Mouse (Mus musculus) spleen, embryonic (tissue): ENCODE data around the gene Abhd2.

Source experiments
- CTCF ChIA-PET: fragments of 350-600 bp; sonication (Branson Sonifier 250); formaldehyde crosslinking; loops from one replicate; lab custom pipeline; 2022; lab: Charles Lee

Abhd2 gene

GRCm38 (mm10) chr7:79318110-79318801 is 45.3 kb downstream of the Abhd2 start:
- CTCF ChIA-PET, result no interaction called here

- CTCF ChIA-PET, result no interaction called here
Measured at GRCm38 (mm10) chr7:79323855-79324254, 50.9 kb downstream of the Abhd2 start.

- CTCF ChIA-PET, result no interaction called here
Measured at GRCm38 (mm10) chr7:79328769-79329168, 55.8 kb downstream of the Abhd2 start.

DNA sequence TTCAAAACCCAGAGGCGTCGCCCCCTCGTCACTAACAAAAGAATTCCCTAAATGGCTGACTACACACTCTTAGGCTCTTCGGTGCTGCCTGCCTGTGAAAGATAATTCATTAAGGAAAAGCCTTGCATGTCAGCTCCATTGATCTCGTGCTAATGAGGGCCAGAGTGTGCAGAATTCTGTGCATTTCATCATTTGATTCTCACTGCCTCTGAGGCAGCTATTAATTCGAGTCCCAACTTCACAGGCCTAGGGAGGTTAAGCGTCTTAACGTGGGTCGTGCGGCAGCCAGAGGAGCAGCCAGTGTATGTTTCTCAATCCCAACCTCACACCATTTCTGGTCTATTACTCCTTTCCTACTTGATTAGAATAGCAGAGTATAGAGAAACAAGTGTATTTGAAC is 58.2 kb downstream of the Abhd2 start:
- CTCF ChIA-PET, result no interaction called here

DNA sequence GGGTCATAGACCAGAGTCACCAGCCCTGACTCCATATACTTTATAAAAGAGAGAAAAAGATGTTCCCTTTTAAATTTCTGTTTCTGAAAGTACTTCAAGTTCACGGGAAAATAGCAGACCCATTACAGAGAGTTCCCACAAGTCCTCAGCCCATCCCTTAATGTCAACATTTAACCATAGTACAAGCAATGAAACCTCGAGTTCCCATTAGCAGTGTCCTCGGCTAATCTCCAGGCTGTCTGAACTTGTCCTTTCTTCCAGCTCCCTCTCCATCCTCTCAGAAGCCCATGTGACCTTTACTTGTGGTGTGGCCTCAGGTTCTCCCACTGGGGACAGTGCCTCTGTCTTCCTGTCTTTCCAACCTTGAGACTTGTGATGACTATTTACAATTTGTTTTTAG is 60.4 kb downstream of the Abhd2 start:
- CTCF ChIA-PET, result no interaction called here

- CTCF ChIA-PET, result no interaction called here
Measured at GRCm38 (mm10) chr7:79336362-79336910, 63.4 kb downstream of the Abhd2 start.

DNA sequence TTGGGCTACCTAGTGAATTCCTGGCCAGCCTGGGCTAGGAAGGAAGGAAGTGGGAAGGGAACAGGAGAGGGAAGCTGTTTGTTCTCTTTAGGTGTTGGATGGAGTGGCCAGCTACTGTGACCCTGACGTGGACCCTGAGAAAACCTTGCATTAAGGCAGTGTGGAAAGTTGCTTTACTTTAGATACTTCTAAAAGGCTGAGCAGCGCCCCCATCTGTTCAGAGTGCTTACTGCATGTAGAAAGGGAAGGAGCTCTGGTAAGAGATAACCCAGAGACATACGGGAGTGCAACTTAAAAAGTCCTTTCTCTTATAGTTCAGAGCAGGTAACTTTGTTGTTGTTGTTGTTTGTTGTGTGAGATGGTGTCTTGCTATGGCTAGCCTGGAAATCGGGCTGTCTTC is 72.9 kb downstream of the Abhd2 start:
- CTCF ChIA-PET, result interaction anchor here (0.6 kb wide), 1 partner anchor 10 kb away, joined by 11 read pairs; no protein-coding TSS in a partner anchor

DNA sequence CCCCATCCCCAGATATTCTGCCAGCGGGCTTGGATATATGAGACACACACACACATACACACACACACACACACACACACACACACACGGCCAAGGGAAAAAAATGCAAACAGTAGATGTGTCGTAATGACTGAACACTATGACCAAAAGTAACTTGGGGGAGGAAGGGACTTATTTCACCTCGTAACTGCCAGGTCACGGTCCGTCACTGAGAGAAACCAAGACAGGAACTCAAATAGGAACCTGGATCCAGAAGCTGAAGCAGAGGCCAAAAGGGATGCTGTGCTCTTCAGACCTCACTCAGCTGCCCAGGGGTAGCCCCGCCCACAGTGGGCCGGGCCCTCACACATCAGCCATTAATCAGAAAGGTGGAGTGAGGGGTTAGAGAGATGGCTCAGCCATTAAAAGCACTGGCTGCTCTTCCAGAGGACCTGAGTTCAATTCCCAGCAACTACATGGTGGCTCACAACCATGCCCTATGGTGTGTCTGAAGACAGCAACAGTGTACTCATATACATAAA is 73.6 kb downstream of the Abhd2 start:
- CTCF ChIA-PET, result interaction anchor here (0.5 kb wide), 1 partner anchor 100 kb away, joined by 4 read pairs; no protein-coding TSS in a partner anchor

DNA sequence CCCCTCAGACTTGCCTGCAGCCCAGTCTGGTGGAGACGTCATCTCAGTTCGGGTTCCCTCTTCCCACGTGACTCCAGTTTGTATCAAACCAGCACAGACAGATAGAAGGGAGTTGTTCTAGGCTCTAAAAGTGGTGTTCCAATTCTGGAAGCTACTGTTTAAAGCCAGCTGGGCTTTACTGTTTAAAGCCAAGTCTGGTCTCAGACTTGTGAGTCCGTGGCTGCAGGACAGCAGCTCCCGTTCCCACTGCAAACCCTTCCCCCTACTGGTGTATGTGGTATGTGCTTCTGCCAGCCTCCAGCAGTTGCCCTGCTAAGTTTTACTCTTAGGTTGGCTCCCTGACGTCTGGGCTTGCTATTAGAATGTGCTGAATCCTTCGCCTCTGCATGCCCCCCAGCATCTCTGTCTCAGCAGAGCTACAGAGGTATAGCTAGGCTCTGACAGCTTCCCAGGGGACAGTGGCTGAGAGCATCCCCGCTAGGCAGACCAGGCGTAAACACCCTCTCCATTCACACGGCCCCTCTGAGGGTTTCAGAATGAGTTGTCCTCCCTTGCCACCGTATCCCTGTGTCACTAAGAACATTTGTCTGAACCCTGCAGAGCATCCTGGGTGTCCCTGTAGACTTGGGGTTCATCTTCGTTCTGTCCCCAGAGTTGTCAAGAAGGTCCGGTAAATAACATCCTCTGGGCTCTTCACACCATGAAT is 74.3 kb downstream of the Abhd2 start:
- CTCF ChIA-PET, result interaction anchor here (0.5 kb wide), 1 partner anchor 101 kb away, joined by 4 read pairs; no protein-coding TSS in a partner anchor

- CTCF ChIA-PET, result no interaction called here
Measured at GRCm38 (mm10) chr7:79348816-79349215, 75.8 kb downstream of the Abhd2 start.

DNA sequence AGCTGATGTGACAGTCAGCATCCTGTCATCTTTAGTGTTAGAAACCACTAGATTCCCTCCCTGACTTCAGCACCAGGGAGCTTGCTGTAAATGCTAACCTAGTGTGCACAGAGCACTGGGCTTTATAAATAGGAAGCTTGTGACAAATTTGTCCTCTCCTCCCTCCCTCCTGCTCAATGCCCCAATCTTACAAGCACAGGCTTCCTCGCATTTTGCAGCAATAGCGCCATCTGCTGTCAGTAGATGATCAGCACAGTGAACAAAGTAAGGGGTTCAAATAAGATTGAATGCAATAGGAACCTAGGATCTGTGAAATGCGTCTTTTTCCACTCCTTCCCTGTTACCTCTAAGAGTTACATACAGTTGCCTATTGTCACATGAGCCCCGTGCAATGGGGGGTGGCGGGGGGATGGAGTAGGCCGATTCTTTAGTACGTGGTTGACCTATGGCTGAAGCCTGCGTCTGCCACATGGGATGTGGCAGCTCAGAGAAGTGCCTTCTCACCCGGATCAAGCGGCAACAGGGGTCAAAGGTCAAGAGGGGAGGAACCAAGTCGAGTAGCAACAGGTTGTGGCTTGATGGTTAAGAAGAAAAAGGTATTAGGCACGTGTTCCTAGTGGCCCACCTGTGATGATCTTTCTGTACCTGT is 76.9 kb downstream of the Abhd2 start:
- CTCF ChIA-PET, result interaction anchor here (0.6 to 2.3 kb wide), 3 partner anchors 101 to 209 kb away, joined by 3 to 9 read pairs (median 7); no protein-coding TSS in a partner anchor

- CTCF ChIA-PET, result interaction anchor here (0.6 kb wide), 1 partner anchor 1592 kb away, joined by 13 read pairs; no protein-coding TSS in a partner anchor
Measured at GRCm38 (mm10) chr7:79358350-79359182, 85.6 kb downstream of the Abhd2 start.

DNA sequence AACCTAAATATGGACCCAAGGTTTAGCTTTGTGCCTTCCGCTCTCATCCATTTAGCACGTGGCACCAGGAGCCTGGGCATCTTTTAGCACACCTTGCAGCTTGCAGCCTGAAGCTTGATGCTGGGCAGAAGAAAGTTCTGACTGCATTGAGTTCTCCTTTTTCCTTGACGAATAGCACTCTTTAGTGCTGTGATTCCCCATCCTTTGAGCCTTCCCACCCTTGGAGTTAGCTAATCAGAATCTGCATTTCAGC is 86.1 kb downstream of the Abhd2 start:
- CTCF ChIA-PET, result interaction anchor here (0.6 kb wide), 1 partner anchor 1591 kb away, joined by 13 read pairs; no protein-coding TSS in a partner anchor

GRCm38 (mm10) chr7:79360056-79360455 is 87.1 kb downstream of the Abhd2 start:
- CTCF ChIA-PET, result no interaction called here

- CTCF ChIA-PET, result no interaction called here
Measured at GRCm38 (mm10) chr7:79362208-79362607, 89.2 kb downstream of the Abhd2 start.

DNA sequence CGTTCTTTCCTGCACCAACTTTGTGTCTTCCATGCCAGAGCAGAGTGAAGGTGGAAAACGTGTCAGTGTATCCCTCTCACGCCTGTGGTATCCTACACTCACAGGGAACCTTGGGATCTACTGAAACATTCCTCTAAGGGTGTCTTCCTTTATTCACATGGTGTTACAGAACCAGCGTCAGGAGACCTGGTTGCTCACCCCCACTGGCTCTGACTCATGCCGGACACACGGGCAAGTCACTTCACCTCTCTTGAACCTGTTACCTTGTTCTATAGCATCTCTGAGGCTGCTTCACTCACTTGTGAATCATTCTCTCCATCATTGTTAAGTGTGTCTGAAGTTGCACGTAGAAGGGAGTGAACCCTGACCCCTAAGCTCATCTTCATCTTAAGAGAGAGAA is 89.8 kb downstream of the Abhd2 start:
- CTCF ChIA-PET, result no interaction called here

GRCm38 (mm10) chr7:79363370-79364043 is 90.5 kb downstream of the Abhd2 start:
- CTCF ChIA-PET, result no interaction called here

DNA sequence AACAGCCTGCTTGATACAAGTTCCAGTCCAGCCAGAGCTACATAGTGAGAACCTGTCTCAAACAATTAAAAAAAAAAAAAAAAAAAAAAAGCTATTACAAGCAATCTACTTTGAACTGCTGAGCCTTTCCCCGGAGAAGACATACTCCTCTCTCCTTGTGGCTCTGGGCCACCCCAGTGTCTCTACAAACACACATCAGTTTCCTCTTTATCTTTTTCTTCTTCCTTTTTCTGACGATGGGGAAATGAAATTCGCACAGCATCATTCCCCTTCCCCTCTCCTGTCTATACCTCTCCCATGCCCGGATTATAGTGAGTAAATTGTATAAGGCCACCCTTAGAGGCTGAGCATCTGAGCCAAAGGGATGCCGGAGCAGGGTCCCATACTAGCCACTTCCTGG is 95.7 kb downstream of the Abhd2 start:
- CTCF ChIA-PET, result no interaction called here

DNA sequence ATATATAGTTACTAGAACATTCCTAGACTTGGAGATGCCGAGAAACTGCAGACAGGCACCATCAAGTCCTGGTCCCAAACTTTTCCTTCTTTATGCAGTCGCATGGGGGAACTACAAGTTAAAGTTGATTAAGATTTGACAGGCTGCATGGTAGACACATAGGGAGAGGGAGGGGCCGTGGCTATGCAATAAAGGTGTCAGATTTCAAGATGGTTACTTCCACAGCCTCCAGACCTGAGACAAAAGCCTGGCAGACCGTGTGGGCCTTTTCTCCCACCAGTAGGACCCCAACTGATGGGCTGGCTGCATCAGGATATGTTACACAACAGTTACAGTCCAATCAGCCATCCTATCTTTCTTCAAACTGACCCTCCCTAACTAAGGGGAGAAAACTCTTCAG is 96.4 kb downstream of the Abhd2 start:
- CTCF ChIA-PET, result interaction anchor here (0.7 kb wide), 1 partner anchor 38 kb away, joined by 5 read pairs; no protein-coding TSS in a partner anchor

GRCm38 (mm10) chr7:79371321-79371879 is 98.4 kb downstream of the Abhd2 start:
- CTCF ChIA-PET, result no interaction called here
